Mouse (Mus musculus): ENCODE results near the gene 1700012B07Rik.

Gene 1700012B07Rik

GRCm38 (mm10) chr11:109745210-109745609 is 82.6 kb downstream of the 1700012B07Rik start:
- no peak for DNase-seq

- no peak for DNase-seq
Observed at GRCm38 (mm10) chr11:109737967-109738366, 89.9 kb downstream of the 1700012B07Rik start.
